Mouse (Mus musculus) C2C12 (cell line): Measurements from ENCODE around the gene Slc7a1. TPM values are rescaled to one million over a fixed set of nuclear protein-coding genes. Genes with fewer than 3 reads are reported as not detected.

Source experiments
- H3K27me3 ChIP-seq: one replicate; pipeline ENCODE4 v1.6.1; 2011; ENCODE audit not compliant: control insufficient read depth, insufficient read depth, insufficient read length
- H3K36me3 ChIP-seq: one replicate; pipeline ENCODE4 v1.6.1; 2011; ENCODE audit not compliant: control insufficient read depth, insufficient read depth
- H3K4me3 ChIP-seq: one replicate; pipeline ENCODE4 v1.5.1; 2011; ENCODE audit warnings: mild to moderate bottlenecking, control low read depth; ENCODE audit not compliant: poor library complexity, insufficient read depth, severe bottlenecking
- H3K79me2 ChIP-seq: one replicate; pipeline ENCODE4 v1.6.1; 2011; ENCODE audit not compliant: control insufficient read depth, insufficient read depth
- H3K79me3 ChIP-seq: one replicate; pipeline ENCODE4 v1.6.1; 2011; ENCODE audit warnings: low read depth, control low read depth
- H3ac ChIP-seq: one replicate; pipeline ENCODE3; 2011; ENCODE audit warnings: low read depth; ENCODE audit not compliant: control insufficient read depth, insufficient read length
- CEBPB ChIP-seq: IDR thresholded peaks from one replicate; pipeline ENCODE4 v1.6.1; 2011; ENCODE audit warnings: low read depth, mild to moderate bottlenecking, control low read depth, moderate library complexity
- CTCF ChIP-seq: IDR thresholded peaks from one replicate; pipeline ENCODE4 v1.5.1; 2011; ENCODE audit not compliant: control insufficient read depth, insufficient read depth, insufficient read length
- FOSL1 ChIP-seq: IDR thresholded peaks from one replicate; pipeline ENCODE4 v1.8.0; 2011; ENCODE audit warnings: mild to moderate bottlenecking, low read length; ENCODE audit not compliant: poor library complexity, insufficient read depth, severe bottlenecking
- MAX ChIP-seq: IDR thresholded peaks from one replicate; pipeline ENCODE4 v1.6.1; 2011; ENCODE audit warnings: mild to moderate bottlenecking, control low read depth
- MYOD1 ChIP-seq: IDR thresholded peaks from one replicate; pipeline ENCODE4 v1.6.1; 2011; ENCODE audit warnings: low read depth; ENCODE audit not compliant: control insufficient read depth, insufficient read length
- MYOG ChIP-seq: IDR thresholded peaks from one replicate; pipeline ENCODE4 v1.6.1; 2011; ENCODE audit not compliant: control insufficient read depth, insufficient read length; ENCODE audit errors: extremely low read depth
- USF1 ChIP-seq: IDR thresholded peaks from one replicate; pipeline ENCODE4 v1.6.1; 2011; ENCODE audit warnings: low read depth, mild to moderate bottlenecking, control low read depth, moderate library complexity
- polyA plus RNA-seq: library from polyadenylated mRNA; unstranded; fragments of >200 nt; fragmentation: generic; extraction: Trizol; gene quantifications from one replicate; pipeline ENCODE4 v1.2.1, GENCODE M21; 2012; ENCODE audit warnings: missing spikeins

Gene Slc7a1
- polyA plus RNA-seq, 1 experiment: 34.6 TPM

- H3K79me3 ChIP-seq: no peaks in the 10 kb centered on the region
- H3K36me3 ChIP-seq: no peaks in the 10 kb centered on the region
- no peak for TF ChIP-seq CEBPB
- TF ChIP-seq FOSL1: no peak
- no peak for TF ChIP-seq MYOD1
- no peak for TF ChIP-seq CTCF
- TF ChIP-seq MYOG: no peak
- no peak for TF ChIP-seq MAX
- no peak for TF ChIP-seq USF1
- H3K27me3 ChIP-seq: no peaks in the 10 kb centered on the region
- H3K79me2 ChIP-seq: no peaks in the 10 kb centered on the region
- H3K4me3 ChIP-seq: no peak overlapping the region
- H3ac ChIP-seq: no peak overlapping the region
Measured at GRCm38 (mm10) chr5:148425136-148425535, 25.4 kb upstream of the Slc7a1 start.

- no peaks in the 10 kb centered on the region for H3K79me2 ChIP-seq
Measured at GRCm38 (mm10) chr5:148421326-148421725, 21.6 kb upstream of the Slc7a1 start.

GRCm38 (mm10) chr5:148419112-148419526 is 19.4 kb upstream of the Slc7a1 start:
- no peak for TF ChIP-seq CTCF
- TF ChIP-seq CEBPB: peak; percentile 41
- no peak overlapping the region for H3K4me3 ChIP-seq

More at GRCm38 (mm10) chr5:148421326-148421725, 21.6 kb upstream of the Slc7a1 start:
- Histone ChIP-seq H3K79me3 (no peaks in the 10 kb centered on the region), H3K27me3 (no peaks in the 10 kb centered on the region), H3K36me3 (no peaks in the 10 kb centered on the region), H3ac (no peak overlapping the region), H3K4me3 (no peak overlapping the region)
- no peak for TF ChIP-seq MAX
- TF ChIP-seq CEBPB: no peak
- TF ChIP-seq USF1: no peak
- TF ChIP-seq FOSL1: no peak
- no peak for TF ChIP-seq MYOG

GRCm38 (mm10) chr5:148418436-148418835 is 18.7 kb upstream of the Slc7a1 start:
- Histone ChIP-seq H3ac (no peak overlapping the region), H3K79me3 (no peaks in the 10 kb centered on the region), H3K27me3 (no peaks in the 10 kb centered on the region), H3K79me2 (no peaks in the 10 kb centered on the region), H3K36me3 (no peaks in the 10 kb centered on the region), H3K4me3 (no peak overlapping the region)
- no peak for TF ChIP-seq CEBPB
- no peak for TF ChIP-seq MYOD1
- TF ChIP-seq MAX: no peak
- TF ChIP-seq MYOG: no peak
- no peak for TF ChIP-seq FOSL1
- no peak for TF ChIP-seq USF1
- no peak for TF ChIP-seq CTCF

More at GRCm38 (mm10) chr5:148419112-148419526, 19.4 kb upstream of the Slc7a1 start:
- no peak overlapping the region for H3ac ChIP-seq
- H3K36me3 ChIP-seq: no peaks in the 10 kb centered on the region
- no peaks in the 10 kb centered on the region for H3K27me3 ChIP-seq
- H3K79me2 ChIP-seq: no peaks in the 10 kb centered on the region
- no peaks in the 10 kb centered on the region for H3K79me3 ChIP-seq

- H3K79me3 ChIP-seq: no peaks in the 10 kb centered on the region
- TF ChIP-seq CTCF (no peak), USF1 (no peak), FOSL1 (no peak), MYOG (no peak), MAX (no peak), CEBPB (no peak), MYOD1 (no peak)
- H3K36me3 ChIP-seq: no peaks in the 10 kb centered on the region
- no peak overlapping the region for H3K4me3 ChIP-seq
- no peaks in the 10 kb centered on the region for H3K79me2 ChIP-seq
- H3K27me3 ChIP-seq: no peaks in the 10 kb centered on the region
- H3ac ChIP-seq: no peak overlapping the region
Measured at GRCm38 (mm10) chr5:148417756-148418155, 18.1 kb upstream of the Slc7a1 start.

GRCm38 (mm10) chr5:148416461-148416860 is 16.8 kb upstream of the Slc7a1 start:
- Histone ChIP-seq H3K79me2 (no peaks in the 10 kb centered on the region), H3K4me3 (no peak overlapping the region), H3K27me3 (no peaks in the 10 kb centered on the region), H3K36me3 (no peaks in the 10 kb centered on the region), H3K79me3 (no peaks in the 10 kb centered on the region), H3ac (no peak overlapping the region)
- TF ChIP-seq MYOD1: no peak
- TF ChIP-seq FOSL1: no peak
- TF ChIP-seq CEBPB: no peak
- TF ChIP-seq CTCF: no peak
- TF ChIP-seq USF1: no peak
- TF ChIP-seq MAX: no peak
- no peak for TF ChIP-seq MYOG
